Mouse (Mus musculus) telencephalon, adult 2 months (tissue): ENCODE data around the gene Npnt.

Experiments used
- DNase-seq: peaks from one replicate; pipeline ENCODE4 v3.0.0-alpha.2; 2011; ENCODE audit warnings: low read depth, low spot score

Npnt gene

GRCm38 (mm10) chr3:132893676-132894075 lies 56.4 kb downstream of the Npnt start:
- DNase-seq, result no peak

GRCm38 (mm10) chr3:132893044-132893443 lies 57.0 kb downstream of the Npnt start:
- no peak for DNase-seq

- no peak for DNase-seq
Observed at GRCm38 (mm10) chr3:132892481-132892880, 57.6 kb downstream of the Npnt start.

- DNase-seq, result no peak
Observed at GRCm38 (mm10) chr3:132887074-132887848, 62.8 kb downstream of the Npnt start.

DNA sequence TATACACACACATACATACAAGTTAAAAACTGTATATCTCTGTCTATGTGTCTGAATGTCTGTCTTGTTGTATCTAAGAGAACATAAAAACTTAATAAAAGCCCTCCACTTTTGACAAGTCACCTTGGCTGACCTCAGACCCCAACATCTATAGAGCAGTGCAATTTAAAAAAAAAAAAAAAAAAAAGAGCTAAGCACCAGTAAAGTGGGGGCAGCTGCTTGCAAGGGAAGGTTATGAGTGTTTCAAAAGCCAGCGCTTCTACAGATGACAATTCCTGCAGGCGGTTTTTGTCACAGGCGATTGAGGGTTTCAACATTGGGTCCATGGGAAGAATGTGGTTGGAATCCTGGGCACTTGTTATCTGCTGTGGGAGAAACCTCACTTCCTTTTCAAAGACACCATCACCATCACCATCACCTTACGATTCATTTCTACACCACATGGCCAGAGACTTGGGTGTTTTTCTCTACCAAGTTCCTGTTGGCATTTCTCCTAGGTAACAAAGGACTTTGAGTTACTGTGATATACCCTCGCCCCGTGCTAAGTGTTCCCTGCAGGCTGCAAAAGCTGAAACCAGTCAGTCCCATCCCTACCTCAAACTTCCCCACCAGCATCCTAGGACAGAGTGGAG lies 63.6 kb downstream of the Npnt start:
- DNase-seq, result no peak

DNA sequence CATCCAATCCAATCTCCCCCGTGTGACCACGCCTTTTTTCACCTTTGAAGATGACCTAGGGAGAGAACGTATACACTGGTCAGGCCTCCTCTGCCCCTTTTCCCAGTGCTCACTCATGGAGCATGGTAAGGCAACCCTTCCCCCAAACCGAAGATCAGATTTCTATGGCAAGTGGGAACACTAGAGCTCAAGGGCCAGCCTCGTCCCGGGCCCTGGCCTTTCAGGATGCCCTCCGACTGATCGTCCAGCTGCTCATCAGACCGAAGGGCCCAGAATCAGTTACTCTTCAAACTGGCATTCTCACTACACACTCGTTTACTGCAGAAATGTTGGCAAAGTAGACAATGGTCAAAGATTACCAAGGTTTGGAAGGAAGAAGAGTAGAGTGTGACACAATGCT lies 65.6 kb downstream of the Npnt start:
- DNase-seq, result no peak

- DNase-seq, result no peak
Observed at GRCm38 (mm10) chr3:132883256-132883655, 66.8 kb downstream of the Npnt start.

DNA sequence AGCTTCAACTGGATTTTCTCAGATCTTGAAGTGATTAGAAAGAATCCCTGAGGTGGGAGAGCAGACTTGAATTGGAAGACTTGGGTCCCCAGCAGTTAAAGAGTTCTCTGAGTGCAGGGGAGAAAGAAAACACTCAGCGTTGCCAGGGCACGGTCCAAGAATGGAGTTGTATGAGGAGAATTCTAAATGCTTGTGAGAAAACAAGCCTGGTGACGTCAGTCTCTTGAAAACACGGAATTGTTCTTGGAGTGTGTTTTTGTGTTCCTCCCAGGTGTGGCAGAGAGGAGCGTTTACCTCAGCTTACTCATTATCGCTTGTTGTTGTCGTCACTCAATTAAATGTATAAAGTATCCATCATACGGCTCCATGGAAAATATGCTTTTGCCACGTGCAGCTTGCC lies 69.3 kb downstream of the Npnt start:
- DNase-seq, result no peak

GRCm38 (mm10) chr3:132880361-132880760 lies 69.7 kb downstream of the Npnt start:
- DNase-seq, result no peak

DNA sequence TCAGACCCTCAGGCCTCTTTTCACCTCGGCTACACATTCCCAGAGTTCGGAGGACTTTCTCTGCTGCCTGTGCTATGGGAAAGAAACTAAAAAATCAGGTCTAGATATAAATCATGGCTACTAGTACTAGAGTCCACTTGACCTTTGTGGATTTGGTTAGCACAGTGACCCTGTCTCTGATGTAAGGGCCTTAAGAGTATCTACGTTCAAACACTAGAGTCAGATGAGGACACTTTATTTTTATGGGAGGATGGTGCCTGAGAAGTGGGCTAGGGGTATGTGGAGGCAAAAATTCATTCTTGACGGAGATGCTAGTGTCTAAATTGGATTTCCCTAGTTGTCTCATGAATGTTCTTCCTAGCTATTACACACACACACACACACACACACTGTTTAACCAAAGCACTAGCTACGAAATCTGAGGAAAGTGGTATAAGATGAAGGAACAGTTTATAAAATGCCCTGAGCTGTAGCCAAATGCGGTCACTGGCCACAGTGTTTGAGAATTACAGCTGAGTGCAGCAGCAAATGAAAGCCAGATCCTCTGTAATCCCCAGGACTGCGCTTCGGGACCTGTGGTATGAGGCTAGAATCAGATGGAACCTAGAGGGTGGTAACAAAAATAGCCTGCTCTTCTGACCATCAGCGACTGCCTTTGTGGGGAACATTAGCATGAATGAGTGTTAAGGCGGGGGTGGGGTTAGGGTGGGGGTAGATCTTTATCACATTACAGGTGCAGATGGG lies 73.0 kb downstream of the Npnt start:
- DNase-seq, result no peak

- DNase-seq, result no peak
Observed at GRCm38 (mm10) chr3:132876011-132876708, 73.9 kb downstream of the Npnt start.

DNA sequence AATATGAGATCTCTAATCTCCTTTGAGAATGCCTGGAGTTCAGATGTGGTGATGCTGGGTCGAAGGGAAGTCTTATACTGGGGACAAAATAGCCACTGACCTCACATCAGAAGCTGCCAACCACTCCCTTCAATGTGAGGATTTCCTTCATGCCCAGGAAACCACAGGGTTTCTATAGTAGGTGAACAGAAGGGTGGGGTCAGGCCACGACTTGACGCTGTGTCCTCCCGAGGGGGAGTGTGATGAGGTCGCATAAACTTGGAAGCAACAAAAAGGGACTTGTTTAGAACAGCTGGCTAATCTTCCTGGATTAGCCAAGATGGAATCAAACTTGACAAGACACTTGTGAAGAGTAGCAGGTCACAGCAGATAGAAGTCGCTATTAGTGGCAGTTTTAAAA lies 76.8 kb downstream of the Npnt start:
- no peak for DNase-seq

DNA sequence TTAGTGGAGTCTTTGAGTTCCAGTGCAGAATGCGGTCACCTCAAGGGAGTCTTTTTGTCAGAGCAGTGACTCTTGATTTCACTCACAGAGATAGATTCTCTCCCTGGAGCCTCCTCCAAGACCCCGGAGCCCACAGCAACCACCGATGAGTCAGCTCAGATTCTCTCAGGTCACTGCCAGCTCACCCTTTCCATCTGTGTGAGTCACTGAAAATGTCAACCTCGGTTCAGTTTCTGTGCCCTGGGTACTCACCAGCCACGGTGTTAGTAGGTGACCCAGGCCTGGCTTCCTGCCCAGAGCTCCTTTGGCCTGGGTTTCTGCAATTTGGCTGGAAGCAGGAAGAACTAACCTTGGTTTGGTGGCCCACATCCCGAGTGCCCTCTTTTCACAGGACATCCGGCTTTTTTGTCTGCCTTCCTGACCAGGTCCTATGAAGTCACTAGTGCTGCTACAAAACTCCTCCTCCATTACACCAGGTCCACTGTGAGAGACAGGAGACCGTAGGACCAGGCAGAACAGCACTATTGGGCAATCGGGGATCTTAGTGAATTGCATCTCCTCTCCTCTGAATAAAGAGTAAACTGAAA lies 78.7 kb downstream of the Npnt start:
- no peak for DNase-seq

DNA sequence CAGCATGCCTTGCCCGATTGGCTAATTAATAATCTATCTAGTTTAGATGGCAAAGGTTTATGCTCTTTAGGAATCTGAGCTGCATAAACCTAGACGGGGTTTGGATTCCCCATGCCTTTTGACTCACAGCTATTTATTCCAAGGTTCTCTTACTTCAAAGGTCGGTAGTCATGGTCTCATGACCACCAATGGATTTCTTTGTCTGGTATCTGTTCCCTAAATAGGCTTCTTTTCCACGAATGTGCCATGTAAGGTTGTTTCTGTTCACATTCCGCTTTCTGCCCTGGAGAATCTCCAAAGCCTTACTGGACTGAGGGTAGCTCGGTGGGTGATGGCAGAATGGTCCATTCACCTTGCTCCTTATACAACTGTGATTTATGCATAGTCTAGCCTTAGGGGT lies 80.0 kb downstream of the Npnt start:
- no peak for DNase-seq

DNA sequence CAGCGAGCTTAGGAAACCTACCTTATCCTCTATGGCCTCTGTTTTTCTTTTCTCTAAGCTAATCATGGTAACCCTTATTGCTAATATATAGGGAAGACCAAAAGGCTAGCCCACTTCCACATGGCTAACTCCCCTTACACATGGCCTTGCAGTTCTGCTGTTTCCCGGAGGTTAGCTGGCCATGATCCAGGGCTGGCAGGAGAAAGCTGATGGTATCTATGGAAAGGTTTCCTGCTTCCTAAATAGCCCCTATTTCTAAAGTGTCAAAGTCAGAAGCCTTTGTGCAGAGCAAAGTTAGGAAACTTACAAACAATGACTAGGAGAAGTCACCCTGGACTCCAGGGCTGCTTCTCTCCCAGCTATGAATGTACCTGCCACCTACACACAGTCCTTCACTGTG lies 81.3 kb downstream of the Npnt start:
- no peak for DNase-seq

- DNase-seq, result no peak
Observed at GRCm38 (mm10) chr3:132866984-132867383, 83.1 kb downstream of the Npnt start.

DNA sequence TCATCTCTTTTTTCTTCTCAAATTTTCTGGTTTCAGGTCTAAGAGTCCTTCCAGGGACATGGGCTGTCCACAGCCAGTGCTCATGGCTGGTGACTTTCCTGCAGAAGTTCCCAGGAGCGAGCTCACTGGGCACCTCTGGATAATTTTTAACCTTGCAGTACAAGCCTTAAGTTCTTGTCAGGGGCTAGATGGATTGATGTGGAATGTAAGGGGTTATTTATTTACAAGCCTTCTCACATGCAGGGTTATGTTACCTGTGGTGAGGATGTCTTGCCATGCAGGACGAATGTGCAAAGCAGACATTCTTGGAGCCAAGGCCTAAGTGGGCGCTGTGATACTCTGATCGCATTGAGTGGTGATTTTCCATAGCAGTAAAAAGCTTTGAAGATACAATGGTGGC lies 84.5 kb downstream of the Npnt start:
- no peak for DNase-seq

DNA sequence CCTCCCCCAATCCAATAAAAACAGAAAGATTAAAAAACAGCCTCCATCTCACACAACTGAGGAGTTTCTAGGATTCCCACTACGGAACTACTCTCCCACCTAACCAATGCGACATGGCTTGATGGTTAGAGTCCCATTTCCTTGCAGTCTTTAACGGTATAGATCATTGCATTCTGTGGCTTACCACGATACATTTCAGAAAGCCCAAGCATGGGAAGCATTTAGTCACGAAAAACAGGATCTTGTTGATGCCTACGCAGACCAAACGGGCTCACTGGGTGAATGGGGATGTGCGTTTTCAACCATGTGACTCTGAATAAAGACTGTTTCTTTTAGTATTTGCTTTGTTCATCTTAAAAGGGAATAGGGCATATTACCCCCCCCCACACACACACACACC lies 85.1 kb downstream of the Npnt start:
- DNase-seq, result no peak

- no peak for DNase-seq
Observed at GRCm38 (mm10) chr3:132864329-132864919, 85.7 kb downstream of the Npnt start.

DNA sequence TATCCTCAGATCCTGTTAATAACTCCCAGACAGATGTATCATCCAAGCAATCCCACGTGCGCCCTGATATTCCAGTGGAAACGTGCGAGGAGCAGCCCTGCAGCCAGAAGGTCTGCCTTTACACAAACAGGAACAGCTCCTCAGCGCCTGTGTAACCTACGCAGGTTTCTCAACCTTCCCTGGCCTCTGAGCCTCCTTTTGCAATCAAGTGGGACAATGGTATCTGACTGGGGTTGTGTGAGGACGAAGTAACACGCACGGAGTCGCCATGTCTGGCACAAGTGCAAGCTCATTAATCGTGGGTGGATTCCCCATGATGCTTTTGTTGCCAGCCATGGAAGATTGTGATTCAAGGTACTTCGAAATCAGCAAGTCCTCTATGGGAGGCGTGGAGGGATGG lies 86.2 kb downstream of the Npnt start:
- DNase-seq, result no peak

DNA sequence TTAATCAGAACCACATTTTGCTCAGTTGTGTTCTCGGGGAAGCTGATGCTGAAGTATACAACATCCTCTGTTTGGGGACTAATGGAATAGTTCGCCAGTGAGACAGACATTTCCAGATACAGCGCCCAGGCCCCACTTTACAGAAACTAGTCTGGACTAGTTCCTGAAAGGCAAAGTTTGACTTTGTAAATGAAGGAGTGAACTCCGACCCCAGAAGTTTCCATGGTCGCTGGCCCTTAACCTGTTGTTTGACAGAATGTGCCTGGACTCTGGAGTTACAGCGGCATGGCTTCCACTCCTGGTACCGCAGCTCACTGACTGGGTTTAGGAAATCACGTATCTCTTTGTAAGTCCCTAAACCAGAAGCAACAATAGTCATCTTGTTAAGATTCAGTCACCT lies 89.3 kb downstream of the Npnt start:
- no peak for DNase-seq
